Mouse (Mus musculus) left cerebral cortex, adult 9 months (tissue): ENCODE results near the gene Dnajc5.

Experiments used
- DNase-seq, 2 experiments: peaks; one replicate each; pipeline ENCODE4 v3.0.0; 2022; ENCODE audit warnings: low spot score in 2 of 2

The Dnajc5 gene

DNA sequence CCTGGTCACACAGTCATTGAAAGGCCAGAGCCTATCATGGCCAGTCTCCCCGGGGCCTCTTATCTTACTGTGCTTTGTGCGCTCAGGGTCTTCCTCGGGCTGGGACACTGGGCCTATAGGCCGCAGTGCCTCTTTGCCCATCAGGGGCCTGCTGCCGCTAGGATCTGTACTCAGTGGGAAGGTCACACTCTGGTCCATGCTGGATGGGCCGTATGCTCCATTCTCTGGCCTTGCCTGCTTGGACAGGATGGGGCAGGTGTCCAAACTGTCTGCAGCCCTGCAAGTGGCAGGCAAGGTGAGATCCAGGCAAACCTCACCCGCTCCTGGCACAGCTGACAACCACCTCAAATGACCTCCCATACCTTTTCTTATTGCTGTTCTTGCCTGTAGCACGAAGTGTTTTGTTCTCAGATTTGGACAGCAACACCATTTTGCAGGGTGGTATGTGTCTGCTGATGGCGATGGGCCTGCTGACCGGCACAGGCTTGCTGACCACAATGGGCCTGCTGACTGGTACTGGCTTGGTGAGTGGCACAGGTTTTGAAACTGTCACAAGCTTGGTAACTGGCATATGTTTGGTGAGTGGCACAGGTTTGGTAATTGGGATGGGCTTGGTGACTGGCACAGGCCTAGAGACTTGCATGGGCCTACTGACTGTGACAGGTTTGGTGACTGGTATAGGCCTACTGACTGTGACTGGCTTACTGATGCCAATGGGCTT lies 68.9 kb downstream of the Dnajc5 start:
- DNase-seq: no peak

DNA sequence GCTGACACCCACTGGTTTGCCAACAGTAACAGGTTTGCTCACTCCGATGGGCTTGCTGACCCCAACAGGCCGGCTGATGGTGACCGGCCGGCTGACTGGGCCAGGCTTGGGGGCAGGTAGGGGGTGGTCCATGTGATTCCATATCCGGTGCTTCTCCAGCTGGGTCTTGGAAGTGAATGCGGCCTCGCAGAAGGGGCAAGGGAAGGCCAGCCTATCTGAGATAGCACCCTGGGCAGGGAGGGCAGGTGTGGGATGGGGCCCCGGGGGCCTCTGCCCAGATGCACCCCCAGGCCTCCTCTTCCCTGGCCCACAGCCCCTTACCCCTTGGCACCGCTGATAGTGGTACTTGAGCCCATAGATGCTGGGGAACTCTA lies 69.4 kb downstream of the Dnajc5 start:
- no peak for DNase-seq

DNA sequence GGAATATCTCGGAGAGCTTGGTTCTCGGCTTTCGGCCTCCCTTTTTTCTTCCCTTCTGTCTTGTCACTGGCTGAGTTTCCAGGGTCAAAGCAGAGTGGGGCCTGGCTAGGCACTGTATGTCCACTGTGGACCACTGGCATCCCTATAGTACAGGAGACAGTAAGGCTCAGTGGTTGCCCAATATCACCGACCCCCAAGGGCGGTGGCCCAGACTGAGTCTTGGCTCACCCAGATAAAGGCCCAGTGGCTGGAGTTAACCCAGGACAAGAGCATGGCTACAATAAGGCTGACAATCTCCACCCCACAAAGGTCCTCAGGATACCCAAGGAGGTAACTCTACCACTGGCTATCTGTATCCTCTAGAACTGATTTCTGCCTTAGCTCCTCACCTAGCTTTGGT lies 70.2 kb downstream of the Dnajc5 start:
- no peak for DNase-seq

GRCm38 (mm10) chr2:181591528-181592085 lies 71.3 kb downstream of the Dnajc5 start, which contains the start of gene Prpf6:
Prpf6 (plus strand) TSS chr2:181591868.
- no peak for DNase-seq

DNA sequence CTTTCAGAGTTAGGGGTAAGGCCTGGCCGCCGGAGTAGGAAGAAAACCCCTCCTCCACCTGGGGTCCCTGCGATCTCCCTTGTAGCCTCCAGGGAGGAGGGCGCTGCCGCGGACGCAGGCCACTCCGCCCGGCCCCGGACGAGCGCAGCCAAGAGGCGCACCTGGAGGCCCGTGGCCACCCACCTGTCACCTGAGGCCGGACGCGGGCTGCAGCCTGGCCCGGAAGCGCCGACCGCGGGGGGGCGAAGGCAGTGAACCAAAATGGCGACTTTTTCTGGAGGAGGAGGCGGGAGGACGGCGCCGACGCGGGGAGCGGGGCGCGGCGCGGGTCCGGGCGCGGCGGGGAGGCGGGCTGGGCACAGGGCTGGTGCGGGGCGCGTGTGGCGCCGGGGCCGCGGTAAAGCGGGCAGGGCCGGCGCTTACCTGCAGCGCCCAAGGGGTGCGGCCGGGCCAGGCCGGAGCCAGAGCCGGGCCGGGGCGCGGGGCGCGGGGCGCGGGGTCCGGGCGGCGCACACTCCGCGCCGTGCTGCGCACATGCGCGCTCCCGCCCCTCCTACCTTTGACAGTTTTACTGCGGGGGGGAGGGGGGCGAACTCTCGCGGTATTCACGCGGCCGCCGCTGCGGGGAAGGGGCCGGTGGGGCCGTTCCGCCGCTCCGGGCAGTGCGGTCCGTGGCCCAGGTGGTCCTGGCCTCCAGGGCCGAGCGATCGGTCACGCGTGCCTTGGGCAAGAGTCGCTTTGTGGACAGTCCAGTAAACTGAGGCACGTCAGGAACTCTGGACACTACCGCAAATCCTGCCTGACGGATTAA lies 72.2 kb downstream of the Dnajc5 start, which contains the start of gene Zfp512b:
Gene Zfp512b, minus strand, starts transcription at position 573 of the 811 bp plus-strand sequence.
- DNase-seq: peak in 1 of 2 experiments; percentile 60

GRCm38 (mm10) chr2:181593042-181593421 lies 72.7 kb downstream of the Dnajc5 start:
- no peak for DNase-seq

- DNase-seq: no peak
These were observed 73.7 kb downstream of the Dnajc5 start for GRCm38 (mm10) chr2:181593937-181594336.

DNA sequence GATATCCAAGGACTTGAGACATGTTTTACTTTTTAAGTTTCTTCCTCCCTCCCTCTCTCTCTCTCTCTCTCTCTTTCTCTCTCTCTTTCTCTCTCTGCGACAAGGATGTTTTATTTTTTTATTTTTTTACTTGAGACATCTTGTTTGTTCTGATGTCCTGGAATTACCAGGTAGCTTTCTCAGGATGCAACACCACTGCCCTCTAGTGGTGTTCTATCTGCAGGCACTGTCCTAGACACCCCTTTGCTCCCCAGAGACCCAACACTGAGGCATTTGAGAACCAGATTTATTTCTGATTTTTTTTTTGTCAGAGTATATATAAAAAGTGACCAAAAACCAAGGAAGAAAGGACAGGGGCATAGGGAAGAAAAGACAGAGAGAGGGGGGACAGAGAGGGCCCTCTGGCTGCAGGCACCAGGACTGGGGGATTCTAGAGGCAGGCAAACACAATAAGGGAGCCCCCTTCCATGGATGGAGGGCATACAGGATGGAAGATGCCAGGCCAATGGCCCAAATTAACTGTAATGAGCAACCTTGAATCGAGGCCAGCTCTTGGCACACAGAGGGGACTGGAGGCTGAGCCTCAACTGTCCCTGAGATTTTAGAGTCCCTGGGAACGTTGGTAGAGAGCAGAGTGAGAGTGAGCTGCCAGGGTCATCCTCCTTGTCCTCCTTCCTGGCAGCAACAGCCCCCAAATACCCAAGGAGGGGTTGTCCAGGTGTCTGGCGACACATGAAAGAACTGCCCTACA lies 74.8 kb downstream of the Dnajc5 start:
- DNase-seq: no peak

DNA sequence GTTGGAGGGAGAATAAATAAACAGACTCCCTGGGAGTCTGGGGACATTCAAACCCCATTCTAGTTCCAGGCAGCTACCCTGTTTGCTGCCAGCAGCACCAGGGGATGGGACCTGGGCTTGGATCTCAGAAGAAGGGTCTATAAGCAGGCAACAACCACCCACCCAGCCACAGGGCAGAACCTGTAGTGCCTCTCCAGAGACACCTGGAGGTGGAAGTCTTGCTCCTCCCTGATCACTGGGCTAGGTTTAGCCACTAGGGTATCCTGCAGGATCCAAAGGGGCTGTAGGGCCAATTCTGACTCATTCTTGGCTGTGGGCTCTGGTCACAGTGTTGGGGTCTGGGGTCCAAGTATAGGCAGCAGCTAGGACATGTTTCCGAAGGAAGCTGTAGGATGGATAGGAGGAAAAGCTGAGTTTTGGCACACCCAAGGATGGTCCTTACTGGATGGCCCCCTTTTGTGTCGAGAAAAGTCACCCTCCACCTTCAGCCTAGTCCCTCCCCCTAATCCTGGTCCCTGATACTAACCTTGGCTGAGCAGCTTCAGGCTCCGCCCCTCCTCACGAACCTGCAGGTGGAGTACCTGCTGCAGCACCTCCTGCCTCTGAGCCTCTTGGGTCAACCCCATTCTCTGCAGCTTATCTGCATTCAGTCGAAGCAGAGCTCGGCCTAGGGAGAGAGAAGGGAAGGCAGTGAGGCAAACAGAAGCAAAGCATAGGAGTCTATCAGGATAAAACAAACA lies 76.1 kb downstream of the Dnajc5 start:
- no peak for DNase-seq

- DNase-seq: no peak
These were observed 77.2 kb downstream of the Dnajc5 start for GRCm38 (mm10) chr2:181597378-181598061.

GRCm38 (mm10) chr2:181598454-181599351 lies 78.4 kb downstream of the Dnajc5 start, which contains the start of gene Samd10:
Samd10 (minus strand) TSS chr2:181599212.
- DNase-seq: peak in 1 of 2 experiments; percentile 67

DNA sequence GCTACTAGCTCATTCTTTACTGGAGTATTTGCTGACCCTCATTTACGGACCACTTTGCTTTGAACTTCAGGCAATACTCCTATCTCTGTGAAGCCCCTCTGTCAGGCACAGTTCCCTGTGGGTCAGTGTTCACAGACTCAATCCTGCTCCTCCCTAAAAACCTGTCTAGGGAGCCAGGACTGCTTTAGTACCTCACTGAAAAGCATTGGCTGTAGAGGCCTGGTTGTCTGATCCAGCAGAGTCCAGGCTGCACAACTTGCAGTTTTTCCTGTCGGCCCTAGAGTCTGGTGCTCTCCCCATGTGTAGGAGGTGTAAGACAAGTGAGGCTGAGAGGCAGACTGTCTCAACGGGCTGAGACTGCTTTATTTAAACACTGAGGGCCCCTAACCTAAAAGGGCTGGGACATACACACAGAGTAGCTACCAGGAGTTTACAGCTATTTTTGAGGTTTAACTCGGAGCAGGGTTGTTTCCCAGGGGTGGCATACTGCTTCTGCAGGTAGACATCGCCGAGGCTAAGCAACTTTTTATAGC lies 80.0 kb downstream of the Dnajc5 start:
- no peak for DNase-seq

- DNase-seq: peak; percentile 94 to 98
These were observed 80.8 kb downstream of the Dnajc5 start for GRCm38 (mm10) chr2:181600828-181601750.

- DNase-seq: no peak
These were observed 81.5 kb downstream of the Dnajc5 start for GRCm38 (mm10) chr2:181601751-181602145.

GRCm38 (mm10) chr2:181602367-181602766 lies 82.1 kb downstream of the Dnajc5 start:
- no peak for DNase-seq
